Mouse (Mus musculus) bone marrow macrophage, adult 2 months (primary cell): ENCODE data around the gene Slc30a10. TPM values are rescaled to one million over a fixed set of nuclear protein-coding genes. Genes with fewer than 3 reads are reported as not detected.

Experiments used
- H3K27ac ChIP-seq: 2 replicates; pipeline ENCODE4 v1.5.1; 2012; ENCODE audit warnings: low read depth, low read length; ENCODE audit not compliant: insufficient read depth
- H3K4me1 ChIP-seq: 2 replicates; pipeline ENCODE4 v1.6.1; 2012; ENCODE audit warnings: low read length; ENCODE audit not compliant: control insufficient read depth, insufficient read depth
- H3K4me3 ChIP-seq: 2 replicates; pipeline ENCODE4 v1.5.1; 2012; ENCODE audit warnings: mild to moderate bottlenecking, low read length, moderate library complexity; ENCODE audit not compliant: insufficient read depth
- CTCF ChIP-seq: IDR thresholded peaks from 2 replicates; pipeline ENCODE4 v1.5.1; 2012; ENCODE audit warnings: low read depth, mild to moderate bottlenecking, low read length, moderate library complexity
- POLR2A ChIP-seq: IDR thresholded peaks from 2 replicates; pipeline ENCODE4 v1.6.1; 2012; ENCODE audit warnings: mild to moderate bottlenecking, low read depth, low read length, borderline replicate concordance
- polyA plus RNA-seq: library from polyadenylated mRNA; stranded (reverse); fragments of >200 nt; gene quantifications from 2 replicates; pipeline ENCODE4 v1.2.4, GENCODE M21; 2012; ENCODE audit not compliant: missing spikeins, insufficient read depth, insufficient read length

Slc30a10 gene
- polyA plus RNA-seq, 1 experiment: not detected

DNA sequence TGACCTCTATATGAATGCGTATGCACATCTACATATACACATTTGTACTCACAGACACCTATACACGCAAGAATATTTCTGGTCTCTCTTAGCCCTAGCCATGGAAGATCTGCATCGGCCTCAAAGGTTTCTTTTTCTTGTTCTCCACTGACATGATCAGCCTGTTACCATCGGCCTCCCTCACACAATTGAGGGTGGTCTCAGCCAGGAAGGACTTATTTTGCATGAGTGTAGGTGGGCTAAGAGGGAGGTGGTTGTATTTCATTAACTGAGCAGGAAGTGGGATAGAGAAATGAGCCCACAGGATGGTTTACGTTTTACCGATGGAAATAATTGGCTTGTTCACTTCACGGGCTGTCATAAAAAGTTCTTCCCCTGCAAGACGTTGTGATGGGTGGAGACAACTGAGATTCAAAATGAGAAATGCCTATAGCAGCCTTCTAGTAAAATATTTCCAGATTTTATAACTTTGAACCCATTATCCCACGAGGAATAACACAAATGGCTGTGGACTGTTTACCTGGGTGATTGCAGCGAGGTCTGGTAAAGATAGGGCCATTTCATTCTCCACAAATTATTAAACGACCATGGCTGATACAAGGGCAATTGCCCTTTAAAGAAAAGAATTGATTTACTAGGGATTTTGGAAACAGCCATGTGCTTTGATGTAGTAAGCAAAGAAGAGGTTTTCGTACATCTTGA lies 28.9 kb downstream of the Slc30a10 start:
- Histone ChIP-seq H3K27ac (no peak overlapping the region), H3K4me1 (no peaks in the 10 kb centered on the region), H3K4me3 (no peak overlapping the region)
- no peak for TF ChIP-seq POLR2A
- no peak for TF ChIP-seq CTCF

DNA sequence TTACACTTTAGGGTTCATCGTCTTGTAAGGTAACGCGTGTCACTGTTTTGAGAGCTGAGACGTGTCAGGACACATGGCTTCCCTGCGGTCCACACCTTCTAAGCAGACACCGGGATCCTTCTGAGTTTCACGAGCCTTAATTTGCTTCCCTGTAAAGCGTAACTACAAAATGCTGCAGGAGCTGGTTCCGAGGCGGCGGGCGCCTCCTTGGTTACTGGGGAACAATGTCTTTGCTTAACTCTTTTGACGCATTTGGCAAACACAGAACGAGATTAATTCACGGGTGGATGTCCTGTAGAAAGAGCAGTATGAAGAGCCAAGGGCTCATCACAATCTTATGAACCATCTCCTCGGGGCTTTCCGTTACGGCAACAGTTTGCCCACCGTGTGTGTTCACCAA lies 29.6 kb downstream of the Slc30a10 start:
- Histone ChIP-seq H3K4me1 (no peaks in the 10 kb centered on the region), H3K4me3 (no peak overlapping the region), H3K27ac (no peak overlapping the region)
- TF ChIP-seq POLR2A (no peak), CTCF (no peak)

DNA sequence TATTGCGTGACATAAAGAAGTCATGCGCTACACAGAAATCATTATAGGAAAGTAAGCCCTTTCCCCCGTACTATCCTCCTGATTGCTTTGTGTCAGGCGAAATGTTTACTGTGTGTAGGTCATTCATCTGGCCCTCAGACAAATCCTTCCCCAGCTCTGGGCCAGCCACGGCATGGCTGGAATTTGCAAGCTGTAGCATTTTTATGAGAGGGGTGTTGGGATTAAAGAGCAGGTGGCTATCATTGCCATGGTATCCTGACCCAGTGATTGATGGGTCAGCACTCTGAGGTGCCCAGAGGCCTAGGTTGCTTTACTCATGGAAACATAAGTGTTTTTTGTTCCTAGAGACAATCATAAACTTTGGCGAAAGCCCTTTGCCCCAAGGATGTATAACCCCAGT lies 35.2 kb downstream of the Slc30a10 start:
- TF ChIP-seq POLR2A: no peak
- no peak for TF ChIP-seq CTCF
- no peaks in the 10 kb centered on the region for H3K4me1 ChIP-seq
- H3K27ac ChIP-seq: no peak overlapping the region
- no peak overlapping the region for H3K4me3 ChIP-seq

DNA sequence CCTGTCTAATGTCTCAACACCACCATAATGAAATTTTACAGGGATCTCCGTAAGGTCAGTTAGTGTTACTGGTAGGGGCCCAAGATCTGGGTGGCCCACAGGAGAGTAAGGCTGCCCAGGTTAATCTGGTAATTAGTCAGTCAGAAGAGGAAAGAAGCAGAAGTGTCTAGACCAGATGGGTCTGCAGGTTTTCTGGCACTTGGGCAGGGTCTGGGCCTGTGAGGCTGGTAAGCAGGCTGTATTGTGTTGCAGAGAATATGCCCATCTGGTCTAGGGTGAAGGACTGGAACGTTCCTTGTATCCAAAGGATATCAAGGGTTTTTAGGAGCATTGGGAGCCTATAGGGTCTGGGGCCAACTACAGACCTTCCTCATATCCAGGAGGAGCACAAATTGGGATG lies 36.0 kb downstream of the Slc30a10 start:
- Histone ChIP-seq H3K4me1 (no peaks in the 10 kb centered on the region), H3K4me3 (no peak overlapping the region), H3K27ac (no peak overlapping the region)
- TF ChIP-seq CTCF (no peak), POLR2A (no peak)

DNA sequence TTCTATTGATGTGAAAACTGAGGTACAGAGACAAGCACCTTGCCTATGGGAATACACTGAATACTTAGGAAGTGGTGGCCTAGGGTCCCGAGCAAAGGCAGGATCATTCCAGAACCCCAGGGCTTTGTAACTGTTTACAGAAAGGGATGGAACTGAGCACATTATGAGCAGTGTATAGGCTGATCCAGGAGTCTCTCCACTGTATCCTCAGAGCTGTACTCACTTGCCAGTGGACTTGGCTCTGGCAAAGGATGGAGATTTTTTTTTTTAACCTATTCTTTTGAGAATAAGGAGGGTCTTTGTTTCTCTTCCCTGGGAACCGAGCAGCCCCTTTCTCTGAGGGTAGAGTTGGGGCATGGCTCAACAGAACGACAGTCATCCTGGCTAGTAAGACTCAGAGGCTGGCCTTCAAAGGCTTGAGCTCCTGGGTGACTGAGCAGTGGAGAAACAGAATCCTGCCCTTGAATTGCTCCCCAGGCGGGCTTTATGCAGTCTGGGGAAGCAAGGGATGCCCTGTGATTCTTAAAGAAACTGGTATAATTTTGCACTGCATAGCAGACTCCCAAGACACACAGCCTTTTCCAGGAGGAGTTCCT lies 38.9 kb downstream of the Slc30a10 start:
- no peak overlapping the region for H3K27ac ChIP-seq
- H3K4me1 ChIP-seq: no peaks in the 10 kb centered on the region
- TF ChIP-seq POLR2A (no peak), CTCF (no peak)
- no peak overlapping the region for H3K4me3 ChIP-seq

DNA sequence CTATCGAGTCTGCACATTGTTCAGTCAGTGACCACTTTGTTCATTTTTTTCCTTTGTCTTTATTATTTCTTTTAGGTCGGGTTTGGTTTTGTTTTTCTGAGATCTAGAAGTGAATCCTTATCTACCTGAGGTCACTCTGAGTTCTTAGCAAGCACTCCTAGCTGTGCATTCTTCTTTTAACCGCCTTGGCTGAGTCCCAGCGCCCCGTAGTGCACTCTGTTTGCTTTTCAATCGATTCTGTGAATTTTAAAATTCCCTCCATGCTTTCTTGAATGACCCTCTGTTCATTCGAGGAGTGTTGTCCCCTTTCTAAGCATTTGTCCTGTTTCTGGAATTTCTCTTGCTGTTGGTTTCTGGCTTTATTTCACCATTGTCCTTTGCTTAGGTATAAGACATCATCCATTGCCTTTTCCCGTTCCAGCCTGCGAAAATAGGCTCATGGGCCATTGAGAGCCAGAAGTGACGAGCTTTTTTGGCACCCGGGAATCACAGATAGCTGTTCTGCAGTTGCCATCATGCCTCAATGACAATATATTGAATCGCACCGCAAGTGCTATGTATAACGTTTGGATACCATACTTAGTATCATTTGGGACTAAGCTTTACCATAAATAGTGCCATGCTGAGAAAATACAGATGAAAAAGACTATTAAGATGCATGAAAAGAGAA lies 42.3 kb downstream of the Slc30a10 start:
- Histone ChIP-seq H3K4me1 (no peaks in the 10 kb centered on the region), H3K4me3 (no peak overlapping the region), H3K27ac (no peak overlapping the region)
- TF ChIP-seq POLR2A: no peak
- no peak for TF ChIP-seq CTCF

DNA sequence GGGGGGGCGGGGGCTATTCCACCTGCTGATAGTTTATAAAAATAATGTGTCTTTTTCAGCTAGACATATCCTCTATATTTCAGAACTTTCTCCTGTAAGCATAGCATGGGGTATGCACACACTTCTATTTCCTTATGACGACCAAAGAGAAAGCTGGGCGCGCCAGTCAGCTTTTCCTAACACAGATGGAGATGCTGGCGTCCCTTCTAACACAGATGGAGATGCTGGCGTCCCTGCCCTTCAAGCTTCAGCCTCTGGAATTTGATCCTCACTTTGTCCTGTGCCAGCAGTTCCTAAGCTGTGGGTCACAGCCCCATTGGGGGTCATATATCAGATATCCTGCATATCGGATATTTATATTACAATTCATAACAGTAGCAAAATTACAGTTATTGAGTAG lies 46.0 kb downstream of the Slc30a10 start:
- no peaks in the 10 kb centered on the region for H3K4me1 ChIP-seq
- no peak for TF ChIP-seq POLR2A
- no peak for TF ChIP-seq CTCF
- no peak overlapping the region for H3K4me3 ChIP-seq
- H3K27ac ChIP-seq: no peak overlapping the region

DNA sequence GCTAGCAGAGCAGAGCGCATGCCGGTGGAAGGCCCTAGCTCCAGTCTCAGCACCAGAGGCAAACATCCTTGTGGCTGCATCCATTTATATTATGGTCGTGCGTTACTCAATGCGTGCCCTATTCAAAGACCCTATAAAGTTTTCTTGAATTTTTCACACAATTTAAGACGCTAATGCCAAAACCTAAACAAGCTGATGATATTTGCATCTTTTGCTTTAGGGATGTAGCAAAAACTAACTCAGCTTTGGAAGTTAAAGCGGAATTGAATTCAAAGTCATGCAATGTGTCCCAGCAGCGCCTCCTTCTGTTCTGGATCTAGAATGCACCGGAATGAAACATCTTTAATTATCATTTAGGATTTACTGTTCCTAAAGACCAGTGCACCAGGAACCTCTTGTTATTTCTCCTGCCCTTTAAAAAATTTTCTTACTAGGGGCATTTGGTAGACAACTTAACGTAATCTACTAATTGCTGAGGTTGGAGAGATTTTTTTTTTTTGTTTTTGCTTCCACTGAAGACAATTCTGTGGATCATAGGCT lies 47.2 kb downstream of the Slc30a10 start:
- Histone ChIP-seq H3K4me1 (no peaks in the 10 kb centered on the region), H3K4me3 (no peak overlapping the region), H3K27ac (no peak overlapping the region)
- TF ChIP-seq CTCF (no peak), POLR2A (no peak)

DNA sequence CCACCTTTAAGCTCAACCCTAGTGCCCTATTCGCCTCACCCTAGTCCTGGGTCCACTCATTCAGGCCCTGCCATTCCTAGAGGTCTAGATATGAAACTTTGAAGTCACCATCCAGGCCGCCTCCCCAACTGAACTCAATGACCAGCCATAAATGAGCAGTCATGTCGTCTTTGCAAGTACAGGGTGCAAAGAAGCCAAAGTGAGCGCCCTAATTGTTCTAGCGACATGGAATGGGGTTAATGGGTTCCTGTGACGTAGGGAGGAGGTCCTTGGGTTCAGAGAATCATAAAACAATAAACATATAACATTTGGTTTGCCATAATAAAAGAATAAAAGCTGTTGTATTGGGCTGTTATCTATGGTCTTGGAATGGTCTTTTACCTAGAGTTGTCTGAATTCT lies 47.9 kb downstream of the Slc30a10 start:
- TF ChIP-seq POLR2A: no peak
- TF ChIP-seq CTCF: no peak
- no peak overlapping the region for H3K27ac ChIP-seq
- H3K4me1 ChIP-seq: no peaks in the 10 kb centered on the region
- no peak overlapping the region for H3K4me3 ChIP-seq

DNA sequence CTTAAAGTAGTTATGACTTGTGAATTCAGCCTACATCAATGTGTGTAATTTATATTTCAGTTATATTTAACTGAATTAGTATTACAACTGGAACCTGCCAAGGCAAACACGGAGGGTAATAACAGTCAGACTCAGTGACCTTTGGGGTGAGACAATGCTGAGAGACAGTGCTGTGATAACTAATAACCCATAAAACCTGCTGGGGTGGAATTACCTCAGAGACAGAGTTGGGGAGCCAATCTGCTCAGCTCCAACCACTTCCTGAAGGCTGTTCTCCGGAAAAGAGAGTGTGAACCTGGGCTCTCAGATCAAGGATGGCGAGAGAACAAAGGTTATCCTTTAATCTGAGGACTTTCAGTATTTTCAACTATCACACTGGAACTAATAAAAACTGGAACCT lies 54.4 kb downstream of the Slc30a10 start:
- no peak for TF ChIP-seq POLR2A
- TF ChIP-seq CTCF: no peak

More for the DNA sequence above, 54.4 kb downstream of the Slc30a10 start:
- Histone ChIP-seq H3K4me1 (no peaks in the 10 kb centered on the region), H3K27ac (no peak overlapping the region), H3K4me3 (no peak overlapping the region)
